Mouse (Mus musculus): ENCODE measurements around the gene Hmgcll1. TPM values are rescaled to one million over a fixed set of nuclear protein-coding genes. Genes with fewer than 3 reads are reported as not detected.

The Hmgcll1 gene
- polyA plus RNA-seq, 1 experiment from 2014 or later: 24.4 TPM

GRCm38 (mm10) chr9:76007342-76007970 lies 7.2 kb upstream of the Hmgcll1 start:
- Histone ChIP-seq H3K36me3 (ENCODE audit: control insufficient read depth, insufficient read depth, low read length) (no peaks in the 10 kb centered on the region), H3K27me3 (ENCODE audit: control insufficient read depth, insufficient read depth, low read depth, low read length) (no peaks in the 10 kb centered on the region), H3K9me3 (replicated peaks; ENCODE audit: control insufficient read depth, low read length, poor library complexity, severe bottlenecking) (no peaks in the 10 kb centered on the region), H3K4me2 (ENCODE audit: low read length) (no peak overlapping the region), H3K4me3 (ENCODE audit: low read depth, low read length) (no peak overlapping the region), H3K4me1 (ENCODE audit: control insufficient read depth, insufficient read depth, low read length) (no peaks in the 10 kb centered on the region), H3K27ac (ENCODE audit: low read length) (no peak overlapping the region), H3K9ac (ENCODE audit: low read depth, low read length) (no peak overlapping the region)
- 61% methylated on average over 6 of the region's 6 CpGs for WGBS
- ATAC-seq: no peak

- 78% methylated on average over 6 of the region's 6 CpGs for WGBS
- no peaks in the 10 kb centered on the region; the same call in 1 of the 2 replicates for H3K9me3 ChIP-seq (replicated peaks; ENCODE audit: control insufficient read depth, low read length, poor library complexity, severe bottlenecking)
- H3K4me3 ChIP-seq (ENCODE audit: low read depth, low read length): no peak overlapping the region
- no peak for ATAC-seq
- peaks cover 6% of the 10 kb centered on the region for H3K4me1 ChIP-seq (ENCODE audit: control insufficient read depth, insufficient read depth, low read length)
- no peaks in the 10 kb centered on the region for H3K36me3 ChIP-seq (ENCODE audit: control insufficient read depth, insufficient read depth, low read length)
- H3K27ac ChIP-seq (ENCODE audit: low read length): no peak overlapping the region
- H3K27me3 ChIP-seq (ENCODE audit: control insufficient read depth, insufficient read depth, low read depth, low read length): no peaks in the 10 kb centered on the region
- H3K9ac ChIP-seq (ENCODE audit: low read depth, low read length): no peak overlapping the region
- no peak overlapping the region for H3K4me2 ChIP-seq (ENCODE audit: low read length)
Observed at GRCm38 (mm10) chr9:76013789-76014188, 866 bp upstream of the Hmgcll1 start.

- H3K27me3 ChIP-seq (ENCODE audit: control insufficient read depth, insufficient read depth, low read depth, low read length): no peaks in the 10 kb centered on the region
- H3K4me2 ChIP-seq (ENCODE audit: low read length): peak overlapping the region; percentile 80
- WGBS: 91% methylated on average over 5 of the region's 5 CpGs
- H3K9ac ChIP-seq (ENCODE audit: low read depth, low read length): no peak overlapping the region
- H3K27ac ChIP-seq (ENCODE audit: low read length): peak overlapping the region; percentile 38
- no peak overlapping the region for H3K4me3 ChIP-seq (ENCODE audit: low read depth, low read length)
- no peaks in the 10 kb centered on the region; the same call in 1 of the 2 replicates for H3K9me3 ChIP-seq (replicated peaks; ENCODE audit: control insufficient read depth, low read length, poor library complexity, severe bottlenecking)
- H3K36me3 ChIP-seq (ENCODE audit: control insufficient read depth, insufficient read depth, low read length): no peaks in the 10 kb centered on the region
- peaks cover 6% of the 10 kb centered on the region for H3K4me1 ChIP-seq (ENCODE audit: control insufficient read depth, insufficient read depth, low read length)
- ATAC-seq: no peak
Observed at GRCm38 (mm10) chr9:76015971-76016370, 1.3 kb downstream of the Hmgcll1 start.

- ATAC-seq: no peak
- H3K4me3 ChIP-seq (ENCODE audit: low read depth, low read length): no peak overlapping the region
- no peaks in the 10 kb centered on the region; the same call in 1 of the 2 replicates for H3K9me3 ChIP-seq (replicated peaks; ENCODE audit: control insufficient read depth, low read length, poor library complexity, severe bottlenecking)
- no peak overlapping the region for H3K9ac ChIP-seq (ENCODE audit: low read depth, low read length)
- no peaks in the 10 kb centered on the region for H3K27me3 ChIP-seq (ENCODE audit: control insufficient read depth, insufficient read depth, low read depth, low read length)
- H3K27ac ChIP-seq (ENCODE audit: low read length): no peak overlapping the region
- H3K36me3 ChIP-seq (ENCODE audit: control insufficient read depth, insufficient read depth, low read length): no peaks in the 10 kb centered on the region
- H3K4me1 ChIP-seq (ENCODE audit: control insufficient read depth, insufficient read depth, low read length): peaks cover 6% of the 10 kb centered on the region
- peak overlapping the region; percentile 80; the same call in 1 of the 2 replicates for H3K4me2 ChIP-seq (ENCODE audit: low read length)
- WGBS: 95% methylated on average over 10 of the region's 10 CpGs
Observed at GRCm38 (mm10) chr9:76016506-76016905, 1.9 kb downstream of the Hmgcll1 start.

GRCm38 (mm10) chr9:76023551-76023973 lies 8.9 kb downstream of the Hmgcll1 start:
- Histone ChIP-seq H3K9me3 (replicated peaks; ENCODE audit: control insufficient read depth, low read length, poor library complexity, severe bottlenecking) (no peaks in the 10 kb centered on the region), H3K4me2 (ENCODE audit: low read length) (no peak overlapping the region), H3K36me3 (ENCODE audit: control insufficient read depth, insufficient read depth, low read length) (no peaks in the 10 kb centered on the region), H3K4me3 (ENCODE audit: low read depth, low read length) (no peak overlapping the region), H3K9ac (ENCODE audit: low read depth, low read length) (no peak overlapping the region), H3K4me1 (ENCODE audit: control insufficient read depth, insufficient read depth, low read length) (no peaks in the 10 kb centered on the region; the same call in 1 of the 2 replicates), H3K27me3 (ENCODE audit: control insufficient read depth, insufficient read depth, low read depth, low read length) (no peaks in the 10 kb centered on the region), H3K27ac (ENCODE audit: low read length) (no peak overlapping the region)
- 45% methylated on average over 5 of the region's 5 CpGs for WGBS
- no peak for ATAC-seq

GRCm38 (mm10) chr9:76024277-76025246 lies 9.9 kb downstream of the Hmgcll1 start:
- no peak for ATAC-seq
- WGBS: 36% methylated on average over 5 of the region's 5 CpGs
- Histone ChIP-seq H3K9ac (ENCODE audit: low read depth, low read length) (no peak overlapping the region), H3K36me3 (ENCODE audit: control insufficient read depth, insufficient read depth, low read length) (no peaks in the 10 kb centered on the region), H3K4me1 (ENCODE audit: control insufficient read depth, insufficient read depth, low read length) (no peaks in the 10 kb centered on the region; the same call in 1 of the 2 replicates), H3K27me3 (ENCODE audit: control insufficient read depth, insufficient read depth, low read depth, low read length) (no peaks in the 10 kb centered on the region), H3K27ac (ENCODE audit: low read length) (no peak overlapping the region), H3K4me2 (ENCODE audit: low read length) (no peak overlapping the region), H3K4me3 (ENCODE audit: low read depth, low read length) (no peak overlapping the region), H3K9me3 (replicated peaks; ENCODE audit: control insufficient read depth, low read length, poor library complexity, severe bottlenecking) (no peaks in the 10 kb centered on the region)

- no peaks in the 10 kb centered on the region for H3K9me3 ChIP-seq (replicated peaks; ENCODE audit: control insufficient read depth, low read length, poor library complexity, severe bottlenecking)
- no peak for ATAC-seq
- WGBS: 89% methylated on average over 16 of the region's 16 CpGs
- no peak overlapping the region for H3K4me2 ChIP-seq (ENCODE audit: low read length)
- H3K4me1 ChIP-seq (ENCODE audit: control insufficient read depth, insufficient read depth, low read length): no peaks in the 10 kb centered on the region; the same call in 1 of the 2 replicates
- H3K4me3 ChIP-seq (ENCODE audit: low read depth, low read length): no peak overlapping the region
- H3K27ac ChIP-seq (ENCODE audit: low read length): no peak overlapping the region
- H3K27me3 ChIP-seq (ENCODE audit: control insufficient read depth, insufficient read depth, low read depth, low read length): no peaks in the 10 kb centered on the region
- no peak overlapping the region for H3K9ac ChIP-seq (ENCODE audit: low read depth, low read length)
- H3K36me3 ChIP-seq (ENCODE audit: control insufficient read depth, insufficient read depth, low read length): no peaks in the 10 kb centered on the region
Observed at GRCm38 (mm10) chr9:76029471-76030199, 15.0 kb downstream of the Hmgcll1 start.

GRCm38 (mm10) chr9:76035058-76035457 lies 20.4 kb downstream of the Hmgcll1 start:
- Histone ChIP-seq H3K27me3 (ENCODE audit: control insufficient read depth, insufficient read depth, low read depth, low read length) (no peaks in the 10 kb centered on the region), H3K36me3 (ENCODE audit: control insufficient read depth, insufficient read depth, low read length) (no peaks in the 10 kb centered on the region), H3K4me2 (ENCODE audit: low read length) (no peak overlapping the region), H3K9me3 (replicated peaks; ENCODE audit: control insufficient read depth, low read length, poor library complexity, severe bottlenecking) (no peaks in the 10 kb centered on the region), H3K27ac (ENCODE audit: low read length) (no peak overlapping the region), H3K9ac (ENCODE audit: low read depth, low read length) (no peak overlapping the region), H3K4me1 (ENCODE audit: control insufficient read depth, insufficient read depth, low read length) (peaks cover 4% of the 10 kb centered on the region; the same call in 1 of the 2 replicates), H3K4me3 (ENCODE audit: low read depth, low read length) (no peak overlapping the region)
- no peak for ATAC-seq
- 78% methylated on average over 7 of the region's 7 CpGs for WGBS
